Mouse (Mus musculus) adrenal gland, postnatal 25 days (tissue): ENCODE data around the gene Nfam1. TPM values are rescaled to one million over a fixed set of nuclear protein-coding genes. Genes with fewer than 3 reads are reported as not detected.
A peak's percentile ranks its signal among the peaks of the same experiment; 100 is the strongest.

Source experiments
- DNase-seq: peaks from one replicate; pipeline ENCODE4 v3.0.0; 2021; ENCODE audit warnings: mixed read lengths
- microRNA-seq, 2 experiments: library from miRNA; unstranded; fragments of <30 nt; microRNA quantifications; one replicate each; pipeline ENCODE4 v1.2.0; 2021
- total RNA-seq: library from RNA; stranded (reverse); gene quantifications from 2 replicates; pipeline ENCODE4 v1.2.3, GENCODE M21; 2021

Gene Nfam1
- total RNA-seq, 1 experiment from 2014 or later = 1.5 TPM

- no peak for DNase-seq
These were observed 74.0 kb downstream of the Nfam1 start for GRCm38 (mm10) chr15:82959151-82959550.

- DNase-seq = no peak
These were observed 74.8 kb downstream of the Nfam1 start for GRCm38 (mm10) chr15:82958253-82958701.

- DNase-seq = no peak
These were observed 76.4 kb downstream of the Nfam1 start for GRCm38 (mm10) chr15:82956721-82957120.

GRCm38 (mm10) chr15:82956310-82956709 lies 76.8 kb downstream of the Nfam1 start:
- DNase-seq = no peak

- DNase-seq = no peak
These were observed 77.8 kb downstream of the Nfam1 start for GRCm38 (mm10) chr15:82955286-82955685.

GRCm38 (mm10) chr15:82954034-82954433 lies 79.1 kb downstream of the Nfam1 start:
- DNase-seq = no peak

- no peak for DNase-seq
These were observed 80.0 kb downstream of the Nfam1 start for GRCm38 (mm10) chr15:82953096-82953495.

- DNase-seq = no peak
These were observed 80.8 kb downstream of the Nfam1 start for GRCm38 (mm10) chr15:82952292-82952705.

- DNase-seq = no peak
These were observed 82.9 kb downstream of the Nfam1 start for GRCm38 (mm10) chr15:82950246-82950645.

- no peak for DNase-seq
These were observed 85.7 kb downstream of the Nfam1 start for GRCm38 (mm10) chr15:82947431-82947830.

- DNase-seq = peak; percentile 42
These were observed 88.5 kb downstream of the Nfam1 start for GRCm38 (mm10) chr15:82944479-82945195.

Small RNA genes within 50 kb of the gene (microRNA-seq; reads per million reads assigned to microRNA genes)
- gene Mir3080 = 0 to 1.7 reads per million in 2 experiments

Other genes with a start within 250 kb of the Nfam1 start
- gene Cyp2d26, start 239.0 kb downstream of the Nfam1 start, total RNA-seq = 8.0 TPM in 1 of 2 replicates, not detected in the other
- gene Tcf20, start 45.4 kb downstream of the Nfam1 start, total RNA-seq = 87.9 and 103 TPM in 2 replicates
- gene Serhl, start 56.2 kb upstream of the Nfam1 start, total RNA-seq = 53.0 and 70.8 TPM in 2 replicates
- gene Rrp7a, start 89.5 kb upstream of the Nfam1 start, total RNA-seq = 100 and 102 TPM in 2 replicates
- 108 and 124 TPM in 2 replicates for gene Poldip3, start 116.1 kb upstream of the Nfam1 start, total RNA-seq
- 349 and 393 TPM in 2 replicates for gene Cyb5r3, start 139.3 kb upstream of the Nfam1 start, total RNA-seq
- gene A4galt, start 218.5 kb upstream of the Nfam1 start, total RNA-seq = 6.8 and 7.7 TPM in 2 replicates